Mouse (Mus musculus) cortical plate, adult 2 months (tissue): ENCODE results near the gene Sema4d.

Source experiments
- CTCF ChIP-seq: fragments of 200-500 bp; IDR thresholded peaks from 2 replicates; pipeline ENCODE4 v1.5.1; 2011; ENCODE audit warnings: mild to moderate bottlenecking, control low read depth, low read length; ENCODE audit not compliant: insufficient read depth; ENCODE audit errors: extremely low read depth
- POLR2A ChIP-seq: fragments of 200-500 bp; IDR thresholded peaks from 2 replicates; pipeline ENCODE4 v1.6.1; 2011; ENCODE audit warnings: mild to moderate bottlenecking, low read length, control low read depth; ENCODE audit not compliant: insufficient read depth; ENCODE audit errors: extremely low read depth

DNA sequence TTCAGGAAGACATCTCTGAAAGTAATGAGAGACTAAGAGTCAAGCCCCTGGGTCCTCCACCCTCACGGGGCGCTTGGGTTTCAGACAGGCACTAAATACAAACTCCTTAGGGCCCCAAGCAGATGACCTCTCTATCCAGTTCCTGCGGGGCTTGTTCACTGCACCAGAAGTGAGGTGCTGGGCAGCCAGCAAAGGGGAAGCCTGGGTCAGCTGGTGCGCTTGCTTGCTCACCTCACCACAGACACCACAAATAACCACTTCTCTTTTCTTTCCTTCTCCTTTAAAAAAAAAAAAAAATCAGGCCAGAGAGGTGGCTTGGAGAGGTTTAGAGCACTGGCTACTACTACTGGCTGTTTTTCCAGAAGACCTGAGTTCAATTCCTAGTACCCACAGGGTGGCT is 59.0 kb downstream of the Sema4d start:
- TF ChIP-seq CTCF (no peak), POLR2A (no peak)
